Mouse (Mus musculus) embryonic fibroblast, embryonic 13.5 days (primary cell): ENCODE results near the gene Ggps1.

Experiments used
- CTCF ChIP-seq: IDR thresholded peaks from 2 replicates; pipeline ENCODE4 v1.5.1; 2011; ENCODE audit warnings: mild to moderate bottlenecking, control low read depth, low read length, moderate library complexity, borderline replicate concordance; ENCODE audit not compliant: insufficient read depth
- POLR2A ChIP-seq: IDR thresholded peaks from 2 replicates; pipeline ENCODE4 v1.6.1; 2011; ENCODE audit warnings: low read depth, mild to moderate bottlenecking, control low read depth, low read length, moderate library complexity

- TF ChIP-seq CTCF (no peak), POLR2A (peak; percentile 89)
Observed at GRCm38 (mm10) chr13:14039292-14039965, 23.9 kb downstream of the Ggps1 start, which contains the start of gene Tbce.
